10 mouse cellular contexts compared by ENCODE assay signal in genomic region chr9:44342605-44343004, GRCm38 (mm10). TPM values are rescaled to one million over a fixed set of nuclear protein-coding genes. Genes with fewer than 3 reads are reported as not detected.
DNase-seq lines count a peak whose midpoint lies in the region; ATAC-seq and TF ChIP-seq lines count a peak whose summit lies in the region.
"Had no signal": no experiment of that assay in that cellular context is flagged by ENCODE, and none has a peak within 500 bp of the region (broad histone marks: within the 10 kb centered on the region; RNA-seq: fewer than 3 reads in every experiment).

No protein-coding gene starts in this region.

- no peak for DNase-seq in heart, postnatal 25 days (ENCODE audit: low spot score)
- no peak for DNase-seq in spleen, adult 2 months (ENCODE audit: low read depth in 1 of 2, low spot score in 2 of 2)
- DNase-seq in spleen, adult 18-20 months = no peak
- no peak for DNase-seq in limb, embryonic 10.5 days (ENCODE audit: low spot score)
- DNase-seq in stomach, postnatal 0 days (ENCODE audit: low spot score) = no peak
- DNase-seq in layer of hippocampus, adult 11-12 months (ENCODE audit: low spot score) = no peak
- no peak for DNase-seq in adrenal gland, postnatal 10 days
- DNase-seq: kidney, adult 9 months; right cerebral cortex, postnatal 14 days had no signal

- H3K9me3 ChIP-seq in heart, embryonic 12.5 days (replicated peaks) = no peaks in the 10 kb centered on the region
- no peaks in the 10 kb centered on the region for H3K9me3 ChIP-seq in limb, embryonic 10.5 days (replicated peaks)
- no peaks in the 10 kb centered on the region for H3K9me3 ChIP-seq in stomach, postnatal 0 days (ENCODE audit: control insufficient read depth, low read length)

- WGBS in heart, embryonic 12.5 days = 64% methylated on average over 1 of the region's 1 CpGs
- WGBS in spleen, adult 2 months = 90% methylated on average over 1 of the region's 1 CpGs
- 81% methylated on average over 1 of the region's 1 CpGs for WGBS in limb, embryonic 10.5 days
- 50% methylated on average over 1 of the region's 1 CpGs for WGBS in stomach, postnatal 0 days

- peak overlapping the region; percentile 75 for H3K4me2 ChIP-seq in heart, embryonic 12.5 days
- H3K4me2 ChIP-seq in stomach, postnatal 0 days (replicated peaks; ENCODE audit: low read depth) = peak overlapping the region; percentile 80; the same call in 1 of the 2 replicates

- no peaks in the 10 kb centered on the region for H3K27me3 ChIP-seq in heart, embryonic 12.5 days (replicated peaks)
- no peaks in the 10 kb centered on the region for H3K27me3 ChIP-seq in spleen, adult 2 months (ENCODE audit: control insufficient read depth, insufficient read depth, low read length)
- H3K27me3 ChIP-seq in limb, embryonic 10.5 days (ENCODE audit: low read depth, poor library complexity, severe bottlenecking) = no peaks in the 10 kb centered on the region
- H3K27me3 ChIP-seq in stomach, postnatal 0 days (ENCODE audit: control insufficient read depth, insufficient read depth, low read length) = no peaks in the 10 kb centered on the region

- peaks cover 48% of the 10 kb centered on the region for H3K36me3 ChIP-seq in heart, embryonic 12.5 days
- H3K36me3 ChIP-seq in spleen, adult 2 months (ENCODE audit: control insufficient read depth, insufficient read depth, low read length) = peaks cover 11% of the 10 kb centered on the region
- peaks cover 64% of the 10 kb centered on the region for H3K36me3 ChIP-seq in limb, embryonic 10.5 days
- H3K36me3 ChIP-seq in stomach, postnatal 0 days (ENCODE audit: control insufficient read depth, insufficient read depth, low read length) = peaks cover 11% of the 10 kb centered on the region; the same call in 1 of the 2 replicates

- TF ChIP-seq EP300 in stomach, postnatal 0 days (optimal IDR thresholded peaks at IDR 0.05) = no peak

- no peak for ATAC-seq in heart, embryonic 12.5 days (ENCODE audit: insufficient number of reproducible peaks, low FRiP score)
- ATAC-seq in stomach, postnatal 0 days (ENCODE audit: low FRiP score, low TSS enrichment) = no peak

- intact Hi-C loops in heart, postnatal 25 days (cut with DNase I) = no loop called here

- TF ChIP-seq POLR2A in spleen, adult 2 months (IDR thresholded peaks at IDR 0.05; ENCODE audit: low read depth, low read length) = no peak

- H3K27ac ChIP-seq in heart, embryonic 12.5 days (ENCODE audit: poor library complexity, severe bottlenecking) = peak overlapping the region; percentile 98
- 0 out of 2 replicates have a peak overlapping the region, but pooled peaks have one; percentile 2 for H3K27ac ChIP-seq in spleen, adult 2 months (ENCODE audit: insufficient read depth, low read length)
- peak overlapping the region; percentile 98; the same call in 1 of the 2 replicates for H3K27ac ChIP-seq in limb, embryonic 10.5 days
- peak overlapping the region; percentile 98; the same call in 1 of the 2 replicates for H3K27ac ChIP-seq in stomach, postnatal 0 days (replicated peaks)

- TF ChIP-seq CTCF in spleen, adult 2 months (IDR thresholded peaks at IDR 0.05; ENCODE audit: extremely low read depth, insufficient read depth, insufficient read length, insufficient replicate concordance) = no peak
- TF ChIP-seq CTCF in stomach, postnatal 0 days (IDR thresholded peaks at IDR 0.05; ENCODE audit: low read depth) = no peak

- peaks cover 26% of the 10 kb centered on the region for H3K4me1 ChIP-seq in heart, embryonic 12.5 days (replicated peaks)
- peaks cover 5% of the 10 kb centered on the region; the same call in 1 of the 2 replicates for H3K4me1 ChIP-seq in spleen, adult 2 months (ENCODE audit: control insufficient read depth, insufficient read depth, insufficient read length)
- H3K4me1 ChIP-seq in limb, embryonic 10.5 days = peaks cover 22% of the 10 kb centered on the region
- 0 out of 2 replicates have a peak, but pooled peaks cover 2% of the 10 kb centered on the region for H3K4me1 ChIP-seq in stomach, postnatal 0 days (replicated peaks; ENCODE audit: control insufficient read depth, insufficient read depth)

- peak overlapping the region; percentile 65 for H3K4me3 ChIP-seq in heart, embryonic 12.5 days
- no peak overlapping the region for H3K4me3 ChIP-seq in spleen, adult 2 months (ENCODE audit: extremely low read depth, insufficient read depth, insufficient read length)
- H3K4me3 ChIP-seq in limb, embryonic 10.5 days = peak overlapping the region; percentile 95
- H3K4me3 ChIP-seq in stomach, postnatal 0 days (ENCODE audit: low read depth, low read length) = no peak overlapping the region

- H3K9ac ChIP-seq in heart, embryonic 12.5 days = peak overlapping the region; percentile 74
- no peak overlapping the region for H3K9ac ChIP-seq in stomach, postnatal 0 days (ENCODE audit: low read length)

RNA-seq across cellular contexts. Expression of gene Hmbs, which starts 1.4 kb away (rescaled TPM):
- polyA plus RNA-seq in heart, embryonic 12.5 days (2016; fragmentation: Nextera tagmentation; extraction: Ambion mirVana) = 158 and 176 TPM in 2 replicates
- total RNA-seq in heart, postnatal 25 days (2021) = 10 to 100 TPM; 46.3 to 47.0 TPM
- 121 and 147 TPM in 2 replicates for polyA plus RNA-seq in spleen, adult 2 months (2012; rRNA removed)
- polyA plus RNA-seq in limb, embryonic 10.5 days (2016; fragmentation: Nextera tagmentation; extraction: Ambion mirVana) = 174 and 195 TPM in 2 replicates
- polyA plus RNA-seq in stomach, postnatal 0 days (2015; fragmentation: Nextera tagmentation; extraction: Ambion mirVana) = 68.8 and 71.5 TPM in 2 replicates
- total RNA-seq in adrenal gland, postnatal 10 days (2021) = 100 to 1,000 TPM in 1 of 2 experiments, 10 to 100 TPM in 1; 86.7 to 101 TPM

RNA-seq across cellular contexts. Expression of gene H2afx, which starts 8.1 kb away (rescaled TPM):
- 221 and 231 TPM in 2 replicates for polyA plus RNA-seq in heart, embryonic 12.5 days (2016; fragmentation: Nextera tagmentation; extraction: Ambion mirVana)
- total RNA-seq in heart, postnatal 25 days (2021) = 10 to 100 TPM; 14.6 to 15.6 TPM
- 117 and 258 TPM in 2 replicates for polyA plus RNA-seq in spleen, adult 2 months (2012; rRNA removed)
- 515 and 551 TPM in 2 replicates for polyA plus RNA-seq in limb, embryonic 10.5 days (2016; fragmentation: Nextera tagmentation; extraction: Ambion mirVana)
- 78.7 and 93.6 TPM in 2 replicates for polyA plus RNA-seq in stomach, postnatal 0 days (2015; fragmentation: Nextera tagmentation; extraction: Ambion mirVana)
- total RNA-seq in adrenal gland, postnatal 10 days (2021) = 10 to 100 TPM; 87.2 to 99.6 TPM

RNA-seq across cellular contexts. Expression of gene Dpagt1, which starts 16.8 kb away (rescaled TPM):
- 29.7 and 31.4 TPM in 2 replicates for polyA plus RNA-seq in heart, embryonic 12.5 days (2016; fragmentation: Nextera tagmentation; extraction: Ambion mirVana)
- total RNA-seq in heart, postnatal 25 days (2021) = 10 to 100 TPM; 18.6 to 19.6 TPM
- 24.0 and 25.2 TPM in 2 replicates for polyA plus RNA-seq in spleen, adult 2 months (2012; rRNA removed)
- polyA plus RNA-seq in limb, embryonic 10.5 days (2016; fragmentation: Nextera tagmentation; extraction: Ambion mirVana) = 45.3 and 46.9 TPM in 2 replicates
- polyA plus RNA-seq in stomach, postnatal 0 days (2015; fragmentation: Nextera tagmentation; extraction: Ambion mirVana) = 26.9 and 27.8 TPM in 2 replicates
- total RNA-seq in adrenal gland, postnatal 10 days (2021) = 10 to 100 TPM; 25.2 to 27.7 TPM

RNA-seq across cellular contexts. Expression of gene Vps11, which starts 18.9 kb away (rescaled TPM):
- 19.7 and 21.8 TPM in 2 replicates for polyA plus RNA-seq in heart, embryonic 12.5 days (2016; fragmentation: Nextera tagmentation; extraction: Ambion mirVana)
- total RNA-seq in heart, postnatal 25 days (2021) = 10 to 100 TPM; 14.3 to 14.8 TPM
- 23.7 and 25.6 TPM in 2 replicates for polyA plus RNA-seq in spleen, adult 2 months (2012; rRNA removed)
- polyA plus RNA-seq in limb, embryonic 10.5 days (2016; fragmentation: Nextera tagmentation; extraction: Ambion mirVana) = 29.3 and 32.2 TPM in 2 replicates
- 15.8 and 18.2 TPM in 2 replicates for polyA plus RNA-seq in stomach, postnatal 0 days (2015; fragmentation: Nextera tagmentation; extraction: Ambion mirVana)
- total RNA-seq in adrenal gland, postnatal 10 days (2021) = 10 to 100 TPM; 42.3 to 47.3 TPM

RNA-seq across cellular contexts. Expression of gene C2cd2l, which starts 22.5 kb away (rescaled TPM):
- polyA plus RNA-seq in heart, embryonic 12.5 days (2016; fragmentation: Nextera tagmentation; extraction: Ambion mirVana) = 8.6 and 10.3 TPM in 2 replicates
- total RNA-seq in heart, postnatal 25 days (2021) = 10 to 100 TPM; 11.7 to 13.9 TPM
- 28.0 and 38.5 TPM in 2 replicates for polyA plus RNA-seq in spleen, adult 2 months (2012; rRNA removed)
- polyA plus RNA-seq in limb, embryonic 10.5 days (2016; fragmentation: Nextera tagmentation; extraction: Ambion mirVana) = 6.9 and 9.9 TPM in 2 replicates
- 7.4 and 7.5 TPM in 2 replicates for polyA plus RNA-seq in stomach, postnatal 0 days (2015; fragmentation: Nextera tagmentation; extraction: Ambion mirVana)
- 10 to 100 TPM; 19.3 to 25.1 TPM for total RNA-seq in adrenal gland, postnatal 10 days (2021)

Comparison
In these comparisons a context has a peak if more than half of its experiments do, and no peak if none do; other contexts are left out.
1. H3K27ac ChIP-seq: peak in every context shown above with its lines; median percentile 98 in heart, embryonic 12.5 days; 98 in limb, embryonic 10.5 days; 98 in stomach, postnatal 0 days; 2 in spleen, adult 2 months.
2. H3K4me3 ChIP-seq: peak in heart, embryonic 12.5 days (single experiment) and limb, embryonic 10.5 days (single experiment); none in spleen, adult 2 months (single experiment) and stomach, postnatal 0 days (single experiment).